Mouse (Mus musculus) forebrain, embryonic 15.5 days (tissue): ENCODE data around the gene Snapc1. TPM values are rescaled to one million over a fixed set of nuclear protein-coding genes. Genes with fewer than 3 reads are reported as not detected.

Experiments
- ATAC-seq: fragments of 200-750 bp; cut with Nextera tagmentation; replicated peaks from 2 replicates; pipeline ENCODE4 v1.8.0; 2017; ENCODE audit warnings: mild to moderate bottlenecking, moderate TSS enrichment, moderate library complexity
- H3K27ac ChIP-seq: fragments of 300-500 bp; sonication (generic); replicated peaks from 2 replicates; pipeline ENCODE4 v1.5.1; 2015; ENCODE audit warnings: mild to moderate bottlenecking, inconsistent platforms
- H3K27me3 ChIP-seq: fragments of 300-500 bp; sonication (generic); 2 replicates; pipeline ENCODE4 v1.6.1; 2015; ENCODE audit warnings: inconsistent platforms
- H3K36me3 ChIP-seq: fragments of 300-500 bp; sonication (generic); 2 replicates; pipeline ENCODE4 v1.6.1; 2015; ENCODE audit warnings: mild to moderate bottlenecking, inconsistent platforms
- H3K4me1 ChIP-seq: fragments of 300-500 bp; sonication (generic); 2 replicates; pipeline ENCODE4 v1.6.1; 2015; ENCODE audit warnings: inconsistent platforms
- H3K4me2 ChIP-seq: fragments of 300-500 bp; sonication (generic); replicated peaks from 2 replicates; pipeline ENCODE4 v1.6.1; 2015; ENCODE audit warnings: mild to moderate bottlenecking, inconsistent platforms
- H3K4me3 ChIP-seq: fragments of 300-500 bp; sonication (generic); 2 replicates; pipeline ENCODE4 v1.5.1; 2015; ENCODE audit warnings: mild to moderate bottlenecking, inconsistent platforms
- H3K9ac ChIP-seq: fragments of 300-500 bp; sonication (generic); replicated peaks from 2 replicates; pipeline ENCODE4 v1.6.1; 2015; ENCODE audit warnings: mild to moderate bottlenecking, inconsistent platforms
- H3K9me3 ChIP-seq: fragments of 300-500 bp; sonication (generic); 2 replicates; pipeline ENCODE4 v1.6.1; 2016; ENCODE audit warnings: inconsistent platforms
- WGBS: fragments of 180-500 bp; shearing (Covaris S2); methylation state at CpG from one replicate; pipeline ENCODE4 v1.1.7; 2015; ENCODE audit warnings: mixed read lengths; 5-methylcytosine and 5-hydroxymethylcytosine counted together
- polyA plus RNA-seq: library from polyadenylated mRNA; unstranded; fragments of >200 nt; fragmentation: Nextera tagmentation; extraction: Ambion mirVana; gene quantifications from 2 replicates; pipeline ENCODE4 v1.2.1, GENCODE M21; 2015

Gene Snapc1
- polyA plus RNA-seq, 1 experiment from 2014 or later: 41.6 TPM

DNA sequence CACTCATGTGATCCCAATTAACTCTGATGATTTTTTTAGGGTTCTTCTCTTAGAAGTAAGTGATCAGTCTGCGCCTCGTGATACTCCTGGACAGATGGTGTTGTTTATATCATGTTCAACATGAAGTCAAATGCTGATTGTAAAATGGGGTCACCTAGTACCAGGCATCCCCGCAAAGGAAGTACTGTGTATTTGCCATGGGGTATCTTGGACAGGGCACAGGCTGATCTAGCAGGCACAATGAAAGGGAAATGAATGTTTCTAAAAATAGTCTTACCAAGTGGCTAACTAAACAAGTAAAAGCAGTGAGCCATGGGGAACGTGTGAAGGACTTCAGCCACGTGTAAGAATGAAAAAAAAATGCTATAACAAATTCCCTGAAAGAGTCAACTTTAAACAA is 9.5 kb upstream of the Snapc1 start:
- Histone ChIP-seq H3K9ac (no peak overlapping the region), H3K27ac (no peak overlapping the region), H3K27me3 (no peaks in the 10 kb centered on the region), H3K4me2 (no peak overlapping the region), H3K4me1 (peaks cover 13% of the 10 kb centered on the region), H3K36me3 (no peaks in the 10 kb centered on the region), H3K4me3 (no peak overlapping the region), H3K9me3 (no peaks in the 10 kb centered on the region)
- WGBS: 76% methylated on average over 5 of the region's 5 CpGs
- ATAC-seq: no peak

DNA sequence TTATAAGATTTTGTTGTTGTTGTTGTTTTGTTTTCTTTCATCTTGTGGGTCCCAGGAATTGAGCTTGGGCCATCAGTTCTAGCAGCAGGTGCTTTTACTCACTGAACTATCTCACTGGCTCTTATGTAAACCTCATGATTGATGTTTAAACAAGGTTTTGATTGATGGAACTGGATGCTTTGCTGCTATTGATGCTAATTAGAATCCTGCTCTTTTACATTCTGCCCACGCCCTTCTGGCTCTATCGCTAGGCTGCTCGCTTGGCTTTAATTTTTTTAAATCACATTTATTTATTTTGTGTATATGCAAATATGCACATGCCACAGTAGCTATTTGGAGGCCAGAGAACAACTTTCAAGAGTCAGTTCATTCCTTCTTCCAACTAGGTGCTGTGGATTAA is 6.6 kb upstream of the Snapc1 start:
- no peaks in the 10 kb centered on the region for H3K27me3 ChIP-seq
- WGBS: 60% methylated on average over 3 of the region's 3 CpGs
- H3K36me3 ChIP-seq: no peaks in the 10 kb centered on the region
- H3K4me3 ChIP-seq: no peak overlapping the region
- no peak overlapping the region for H3K4me2 ChIP-seq
- H3K9ac ChIP-seq: no peak overlapping the region
- H3K4me1 ChIP-seq: peaks cover 9% of the 10 kb centered on the region
- no peak overlapping the region for H3K27ac ChIP-seq
- ATAC-seq: no peak
- H3K9me3 ChIP-seq: no peaks in the 10 kb centered on the region

DNA sequence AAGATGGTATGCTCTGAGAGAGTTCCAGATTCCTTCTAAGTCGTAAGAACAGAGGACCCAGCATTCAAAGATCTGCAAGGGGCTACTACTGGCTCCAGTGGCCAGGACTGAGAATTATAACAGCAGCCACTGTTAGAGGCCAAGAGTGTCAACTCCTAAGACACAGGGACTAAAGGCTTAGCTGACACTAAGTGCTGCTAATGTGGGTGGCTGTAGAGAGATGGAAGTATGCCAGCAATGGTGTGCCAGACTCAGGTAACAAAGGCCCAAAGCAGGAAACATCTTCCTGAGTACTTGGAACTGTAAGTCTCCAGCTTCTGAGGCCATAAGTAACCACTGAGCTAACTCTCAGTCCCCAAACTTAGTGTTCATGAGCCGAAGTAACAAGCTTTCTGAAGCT is 5.5 kb upstream of the Snapc1 start:
- Histone ChIP-seq H3K4me1 (no peaks in the 10 kb centered on the region), H3K4me3 (no peak overlapping the region), H3K27ac (no peak overlapping the region), H3K36me3 (no peaks in the 10 kb centered on the region), H3K9me3 (no peaks in the 10 kb centered on the region), H3K27me3 (no peaks in the 10 kb centered on the region), H3K4me2 (no peak overlapping the region), H3K9ac (no peak overlapping the region)
- 87% methylated on average over 2 of the region's 2 CpGs for WGBS
- no peak for ATAC-seq

DNA sequence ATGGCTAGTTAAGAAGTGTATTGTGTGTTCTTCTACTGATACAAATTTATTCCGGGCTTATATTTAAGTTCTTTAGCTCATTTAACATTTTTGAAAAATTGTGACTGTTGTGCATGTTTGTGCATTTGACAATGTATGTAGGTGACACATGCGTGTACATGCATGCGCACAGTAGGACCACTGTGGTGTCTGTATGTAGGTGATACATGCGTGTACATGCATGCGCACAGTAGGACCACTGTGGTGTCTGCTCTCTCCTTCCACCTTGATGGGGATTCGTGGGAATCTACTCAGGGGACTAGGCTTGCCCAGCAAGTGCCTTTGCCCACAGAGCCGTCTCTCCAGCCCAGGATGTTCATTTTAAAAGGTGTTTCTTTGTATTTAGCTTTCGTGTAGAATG is 4.9 kb downstream of the Snapc1 start:
- 96% methylated on average over 8 of the region's 8 CpGs for WGBS
- H3K9me3 ChIP-seq: no peaks in the 10 kb centered on the region
- H3K4me2 ChIP-seq: no peak overlapping the region
- H3K4me3 ChIP-seq: no peak overlapping the region
- H3K4me1 ChIP-seq: peaks cover 17% of the 10 kb centered on the region
- H3K36me3 ChIP-seq: peaks cover 59% of the 10 kb centered on the region
- H3K27me3 ChIP-seq: no peaks in the 10 kb centered on the region
- H3K27ac ChIP-seq: no peak overlapping the region
- ATAC-seq: no peak
- no peak overlapping the region for H3K9ac ChIP-seq

- Histone ChIP-seq H3K36me3 (peaks cover 89% of the 10 kb centered on the region), H3K4me3 (no peak overlapping the region), H3K9me3 (no peaks in the 10 kb centered on the region), H3K9ac (no peak overlapping the region), H3K27me3 (no peaks in the 10 kb centered on the region), H3K4me2 (no peak overlapping the region), H3K4me1 (no peaks in the 10 kb centered on the region), H3K27ac (no peak overlapping the region)
- WGBS: 92% methylated on average over 6 of the region's 6 CpGs
- ATAC-seq: no peak
Observed at GRCm38 (mm10) chr12:73974584-73974983, 10.3 kb downstream of the Snapc1 start.

DNA sequence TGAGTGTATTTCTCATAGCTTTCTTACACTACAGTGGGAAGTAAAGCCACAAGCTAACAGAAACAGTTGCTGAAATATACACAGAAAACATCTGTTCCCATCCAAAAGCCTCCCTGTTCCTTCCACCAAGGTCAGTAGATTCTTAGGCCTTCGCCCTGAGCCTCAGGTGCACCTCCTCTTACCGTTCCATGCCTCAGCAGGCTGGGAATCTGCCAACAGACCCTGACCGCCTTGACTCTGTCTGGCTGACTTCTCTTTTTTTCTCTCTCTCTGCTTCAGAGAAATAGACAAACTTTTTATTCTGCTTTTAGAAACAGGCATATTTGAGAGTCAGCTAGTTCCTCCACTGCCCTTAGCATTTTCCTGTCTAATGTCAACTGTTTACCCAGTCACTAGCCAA is 13.9 kb downstream of the Snapc1 start:
- H3K9ac ChIP-seq: no peak overlapping the region
- H3K4me2 ChIP-seq: no peak overlapping the region
- H3K27ac ChIP-seq: no peak overlapping the region
- H3K4me3 ChIP-seq: no peak overlapping the region
- ATAC-seq: no peak
- no peaks in the 10 kb centered on the region for H3K27me3 ChIP-seq
- H3K9me3 ChIP-seq: no peaks in the 10 kb centered on the region
- WGBS: 92% methylated on average over 3 of the region's 3 CpGs
- H3K36me3 ChIP-seq: peaks cover 67% of the 10 kb centered on the region
- H3K4me1 ChIP-seq: peaks cover 2% of the 10 kb centered on the region; the same call in 1 of the 2 replicates

DNA sequence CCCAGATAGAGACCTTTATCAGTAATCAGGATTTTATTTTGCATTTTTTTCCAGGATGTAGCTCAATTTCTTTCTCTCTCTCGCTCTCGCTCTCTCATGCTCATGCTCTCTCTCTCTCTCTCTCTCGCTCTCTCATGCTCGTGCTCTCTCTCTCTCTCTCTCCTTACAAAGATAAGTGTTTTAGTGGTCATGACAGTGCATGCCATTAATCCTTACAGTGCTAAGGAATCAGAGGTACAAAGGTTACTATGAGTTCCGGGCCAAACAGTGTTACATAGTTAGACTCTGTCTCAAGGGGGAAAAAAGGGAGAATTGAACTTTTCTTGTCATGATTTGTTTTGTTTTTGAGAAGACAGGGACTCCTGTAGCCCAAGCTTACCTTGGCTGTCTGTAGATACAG is 15.4 kb downstream of the Snapc1 start:
- Histone ChIP-seq H3K4me2 (no peak overlapping the region), H3K4me1 (peaks cover 2% of the 10 kb centered on the region; the same call in 1 of the 2 replicates), H3K27ac (no peak overlapping the region), H3K4me3 (no peak overlapping the region), H3K9ac (no peak overlapping the region), H3K9me3 (no peaks in the 10 kb centered on the region), H3K36me3 (peaks cover 69% of the 10 kb centered on the region), H3K27me3 (no peaks in the 10 kb centered on the region)
- WGBS: 94% methylated on average over 5 of the region's 5 CpGs
- ATAC-seq: no peak

DNA sequence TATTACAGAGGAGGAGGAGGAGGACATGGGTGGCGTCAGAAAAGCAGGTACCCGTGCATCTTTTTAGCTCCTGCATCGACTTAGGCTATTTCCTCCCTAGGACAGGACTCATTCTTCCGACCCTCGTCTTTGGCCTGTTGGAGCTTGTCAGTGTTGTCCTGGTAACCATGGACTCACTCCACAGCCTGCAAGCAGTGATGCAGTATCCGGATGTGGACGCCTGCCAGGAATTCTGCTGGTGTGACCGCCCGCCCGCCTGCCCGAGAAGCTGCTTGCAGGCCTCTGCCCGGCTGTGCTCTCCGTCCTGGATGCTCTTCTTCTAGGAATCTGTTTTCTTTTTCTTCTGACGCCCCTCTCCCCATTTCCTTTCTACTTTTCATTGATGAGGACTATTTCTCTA is 18.3 kb downstream of the Snapc1 start:
- 48% methylated on average over 14 of the region's 14 CpGs for WGBS
- H3K36me3 ChIP-seq: peaks cover 55% of the 10 kb centered on the region

GRCm38 (mm10) chr12:73986299-73986698 is 22.0 kb downstream of the Snapc1 start:
- peaks cover 2% of the 10 kb centered on the region; the same call in 1 of the 2 replicates for H3K4me1 ChIP-seq
- no peaks in the 10 kb centered on the region for H3K9me3 ChIP-seq
- ATAC-seq: no peak
- no peak overlapping the region for H3K4me3 ChIP-seq
- no peak overlapping the region for H3K9ac ChIP-seq
- peaks cover 32% of the 10 kb centered on the region for H3K36me3 ChIP-seq
- WGBS: 76% methylated on average over 7 of the region's 7 CpGs
- H3K4me2 ChIP-seq: no peak overlapping the region
- H3K27ac ChIP-seq: no peak overlapping the region
- no peaks in the 10 kb centered on the region for H3K27me3 ChIP-seq

More for the DNA sequence above, 18.3 kb downstream of the Snapc1 start:
- peaks cover 2% of the 10 kb centered on the region; the same call in 1 of the 2 replicates for H3K4me1 ChIP-seq
- no peak overlapping the region for H3K9ac ChIP-seq
- H3K4me2 ChIP-seq: no peak overlapping the region
- no peaks in the 10 kb centered on the region for H3K9me3 ChIP-seq
- H3K4me3 ChIP-seq: no peak overlapping the region
- H3K27ac ChIP-seq: no peak overlapping the region
- H3K27me3 ChIP-seq: no peaks in the 10 kb centered on the region
- ATAC-seq: peak; percentile 90

DNA sequence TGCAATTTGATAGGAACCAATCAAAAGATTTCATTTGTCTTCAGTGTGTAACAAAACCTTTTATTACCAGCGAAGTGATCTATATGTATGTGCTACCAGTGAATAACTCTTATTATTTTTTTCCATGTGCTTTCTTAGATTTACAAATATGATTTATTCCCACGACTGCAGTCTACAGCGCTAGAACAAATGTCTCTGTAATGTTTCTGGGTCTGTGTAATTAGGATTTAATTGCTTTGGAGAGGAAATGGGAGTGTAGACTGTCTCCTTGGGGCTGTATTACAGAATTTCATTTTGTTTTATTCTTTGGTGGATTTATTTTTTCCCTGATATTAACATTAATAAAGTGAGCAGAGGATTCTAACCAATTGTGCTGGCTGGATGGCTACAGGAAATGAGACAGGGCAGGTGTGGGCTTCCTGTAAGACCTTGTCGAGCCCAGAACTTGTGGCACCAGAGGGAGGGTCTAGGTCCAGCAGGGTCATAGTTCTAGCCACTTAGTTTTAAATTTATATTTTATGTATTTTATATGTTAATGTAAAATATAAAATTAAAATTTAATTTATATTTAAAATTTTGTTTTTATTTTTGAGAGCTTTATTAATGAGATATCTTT is 24.2 kb downstream of the Snapc1 start:
- ATAC-seq: no peak
- Histone ChIP-seq H3K9ac (no peak overlapping the region), H3K36me3 (peaks cover 20% of the 10 kb centered on the region), H3K4me2 (no peak overlapping the region), H3K27ac (no peak overlapping the region), H3K9me3 (no peaks in the 10 kb centered on the region), H3K4me1 (no peaks in the 10 kb centered on the region), H3K27me3 (no peaks in the 10 kb centered on the region), H3K4me3 (no peak overlapping the region)
- WGBS: 85% methylated on average over 4 of the region's 4 CpGs

DNA sequence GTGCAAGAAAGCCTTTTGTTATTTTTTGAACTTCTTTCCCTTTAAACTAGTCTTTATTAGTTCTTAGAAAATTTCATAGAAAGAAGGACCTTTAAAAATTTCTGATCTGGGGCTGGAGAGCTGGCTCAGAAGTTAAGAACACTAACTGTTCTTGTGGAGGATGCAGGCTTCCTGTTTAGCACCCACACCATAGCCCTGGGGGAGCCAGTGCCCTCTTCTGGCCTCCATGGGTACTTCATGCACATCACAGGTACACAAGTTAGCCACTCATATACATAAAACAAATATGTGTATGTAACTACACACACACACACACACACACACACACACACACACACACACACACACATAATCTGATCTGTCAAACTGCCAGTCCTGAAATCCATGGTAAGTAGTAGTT is 25.3 kb downstream of the Snapc1 start:
- no peak overlapping the region for H3K4me3 ChIP-seq
- ATAC-seq: peak; percentile 29; the same call in 1 of the 2 replicates
- no peaks in the 10 kb centered on the region for H3K27me3 ChIP-seq
- no peak overlapping the region for H3K9ac ChIP-seq
- H3K4me1 ChIP-seq: no peaks in the 10 kb centered on the region
- peaks cover 11% of the 10 kb centered on the region for H3K36me3 ChIP-seq
- H3K4me2 ChIP-seq: no peak overlapping the region
- H3K9me3 ChIP-seq: no peaks in the 10 kb centered on the region
- no peak overlapping the region for H3K27ac ChIP-seq

DNA sequence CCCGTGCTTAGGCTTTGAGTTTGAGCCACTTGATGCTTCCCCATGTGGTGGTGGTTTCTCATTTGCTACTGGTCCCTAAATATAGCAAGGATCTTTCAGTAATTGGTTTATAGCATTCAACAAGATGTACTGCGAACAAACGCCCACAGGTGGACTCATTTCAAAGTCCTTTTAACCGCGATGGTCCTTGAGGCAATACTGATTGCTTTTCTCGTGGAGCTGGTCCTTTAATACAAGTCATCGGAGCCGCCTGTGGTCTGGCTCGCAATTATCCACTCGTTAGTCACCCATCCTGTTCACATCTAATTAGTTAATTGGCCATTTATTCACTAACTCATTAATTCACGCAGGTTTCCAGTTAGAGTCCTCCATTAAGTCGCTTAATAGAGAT is 32.6 kb downstream of the Snapc1 start:
- no peaks in the 10 kb centered on the region for H3K9me3 ChIP-seq
- peaks cover 16% of the 10 kb centered on the region for H3K4me1 ChIP-seq
- ATAC-seq: peak; percentile 51
- peak overlapping the region; percentile 72 for H3K4me2 ChIP-seq
- no peaks in the 10 kb centered on the region for H3K36me3 ChIP-seq
- peak overlapping the region; percentile 80 for H3K9ac ChIP-seq
- H3K4me3 ChIP-seq: peak overlapping the region; percentile 79
- WGBS: 14% methylated on average over 12 of the region's 12 CpGs
- H3K27me3 ChIP-seq: no peaks in the 10 kb centered on the region
- peak overlapping the region; percentile 75 for H3K27ac ChIP-seq
